Mouse (Mus musculus) thymus, postnatal 14 days (tissue): ENCODE results near the gene Cct3.
"Not testable (repeated sequence)": the region's sequence is repeated elsewhere in the genome, so short reads cannot be mapped to it uniquely, and the experiment has no call there.

ENCODE experiments used
- DNase-seq: peaks from one replicate; pipeline ENCODE4 v3.0.0; 2021

The Cct3 gene

GRCm38 (mm10) chr3:88363700-88364099 lies 66.8 kb downstream of the Cct3 start:
- DNase-seq: no peak

- DNase-seq: no peak
Measured at GRCm38 (mm10) chr3:88364337-88364736, 67.4 kb downstream of the Cct3 start, which contains the start of gene Paqr6. TSS of gene Paqr6 (plus strand) at chr3:88364584.

GRCm38 (mm10) chr3:88365705-88366361 lies 68.9 kb downstream of the Cct3 start:
- DNase-seq: peak; percentile 27

- DNase-seq: peak; percentile 88
Measured at GRCm38 (mm10) chr3:88366830-88367428, 70.0 kb downstream of the Cct3 start.

- not testable (repeated sequence) for DNase-seq
Measured at GRCm38 (mm10) chr3:88367517-88367916, 70.6 kb downstream of the Cct3 start.

DNA sequence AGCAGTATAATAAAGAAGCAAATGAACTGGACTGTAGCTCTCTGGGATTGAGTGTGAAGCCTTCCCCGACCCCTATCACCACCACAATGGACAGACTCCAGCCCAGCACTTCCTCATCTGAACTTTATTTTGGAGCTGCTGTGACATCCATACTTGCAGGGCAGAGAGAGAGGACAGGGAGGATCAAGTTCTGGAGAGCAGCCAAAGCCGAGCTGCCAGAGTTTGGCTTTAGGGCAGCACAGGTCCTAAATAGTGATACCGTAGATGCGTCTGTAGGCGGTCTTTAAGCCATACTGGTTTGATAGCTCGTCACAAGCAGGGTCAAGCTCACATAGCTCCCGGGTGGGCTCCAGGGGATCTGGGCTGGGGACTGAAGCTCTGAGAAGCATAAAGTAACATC lies 71.6 kb downstream of the Cct3 start:
- DNase-seq: not testable (repeated sequence)
